ENCODE assay signal across 28 mouse cellular contexts in the genomic region with DNA sequence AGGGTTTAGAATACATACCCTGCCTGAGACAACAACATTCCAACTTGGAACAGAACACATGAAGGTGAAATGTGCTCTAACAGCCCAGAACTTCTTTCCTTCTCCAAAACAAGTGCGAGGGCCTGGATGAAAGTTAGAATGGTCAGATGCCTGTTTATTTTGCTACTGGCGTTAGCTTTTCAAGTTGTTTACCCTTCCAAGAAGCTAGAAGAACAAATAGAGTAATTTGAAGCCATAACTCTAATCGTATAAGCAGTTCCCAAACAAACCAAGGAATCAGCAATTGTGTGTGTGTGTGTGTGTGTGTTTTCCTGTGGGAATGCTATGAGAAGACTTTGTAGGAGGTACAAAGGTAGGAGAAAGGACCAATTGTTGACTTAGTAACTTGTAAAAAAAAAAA. TPM values are rescaled to one million over a fixed set of nuclear protein-coding genes. Genes with fewer than 3 reads are reported as not detected.
DNase-seq lines count a peak whose midpoint lies in the region; ATAC-seq and TF ChIP-seq lines count a peak whose summit lies in the region.
"Had no signal": no experiment of that assay in that cellular context is flagged by ENCODE, and none has a peak within 500 bp of the region (broad histone marks: within the 10 kb centered on the region; RNA-seq: fewer than 3 reads in every experiment).

No protein-coding gene starts in this region.

- H3K4me3 ChIP-seq in lung, embryonic 14.5 days (ENCODE audit: low read depth, low read length) = no peak overlapping the region
- H3K4me3 ChIP-seq in lung, adult 2 months (replicated peaks; ENCODE audit: extremely low read depth, low read depth, low read length) = no peak overlapping the region
- H3K4me3 ChIP-seq in lung, postnatal 0 days (ENCODE audit: low read depth, low read length) = no peak overlapping the region
- H3K4me3 ChIP-seq: embryonic facial prominence, embryonic 12.5 days; embryonic facial prominence, embryonic 15.5 days; gastrocnemius, adult 2 months; heart, embryonic 12.5 days; heart, embryonic 15.5 days; hindbrain, embryonic 10.5 days; hindbrain, embryonic 13.5 days had no signal

- H3K36me3 ChIP-seq in lung, embryonic 14.5 days (ENCODE audit: insufficient read depth) = no peaks in the 10 kb centered on the region
- no peaks in the 10 kb centered on the region for H3K36me3 ChIP-seq in lung, postnatal 0 days (ENCODE audit: insufficient read depth, low read length)
- H3K36me3 ChIP-seq: embryonic facial prominence, embryonic 12.5 days; embryonic facial prominence, embryonic 15.5 days; heart, embryonic 15.5 days; hindbrain, embryonic 10.5 days had no signal

- H3K9me3 ChIP-seq in lung, embryonic 14.5 days (ENCODE audit: low read depth, low read length) = no peaks in the 10 kb centered on the region
- no peaks in the 10 kb centered on the region for H3K9me3 ChIP-seq in lung, postnatal 0 days (ENCODE audit: low read length)
- H3K9me3 ChIP-seq: embryonic facial prominence, embryonic 12.5 days; embryonic facial prominence, embryonic 15.5 days; heart, embryonic 12.5 days; heart, embryonic 15.5 days; hindbrain, embryonic 10.5 days; hindbrain, embryonic 13.5 days had no signal

- no peak for ATAC-seq in lung, embryonic 14.5 days (ENCODE audit: insufficient read depth)
- peak; percentile 31 for ATAC-seq in lung, postnatal 0 days
- ATAC-seq: activated CD4-positive, CD25-positive, alpha-beta regulatory T cell, adult 4 months; forebrain, embryonic 14.5 days; forebrain, postnatal 0 days; hindbrain, embryonic 16.5 days had no signal

- no peak for TF ChIP-seq CTCF in lung, embryonic 14.5 days (IDR thresholded peaks at IDR 0.05; ENCODE audit: low read depth)
- no peak for TF ChIP-seq CTCF in lung, adult 2 months (IDR thresholded peaks at IDR 0.05; ENCODE audit: insufficient read depth, low read length)
- TF ChIP-seq CTCF in lung, postnatal 0 days (IDR thresholded peaks at IDR 0.05) = no peak

- H3K4me1 ChIP-seq in lung, embryonic 14.5 days (ENCODE audit: insufficient read depth) = no peaks in the 10 kb centered on the region; the same call in 1 of the 2 replicates
- peaks cover 12% of the 10 kb centered on the region for H3K4me1 ChIP-seq in lung, adult 2 months (ENCODE audit: control insufficient read depth, insufficient read depth, low read length)
- no peaks in the 10 kb centered on the region for H3K4me1 ChIP-seq in lung, postnatal 0 days (ENCODE audit: insufficient read depth, low read depth, low read length)

- peak overlapping the region; percentile 42; the same call in 1 of the 2 replicates for H3K27ac ChIP-seq in lung, embryonic 14.5 days (ENCODE audit: low read depth)
- H3K27ac ChIP-seq in lung, postnatal 0 days (ENCODE audit: low read length) = peak overlapping the region; percentile 73
- H3K27ac ChIP-seq: embryonic facial prominence, embryonic 12.5 days; embryonic facial prominence, embryonic 15.5 days; gastrocnemius, adult 2 months; heart, embryonic 15.5 days; hindbrain, embryonic 10.5 days; hindbrain, embryonic 13.5 days had no signal

- no peak for DNase-seq in lung, embryonic 14.5 days
- no peak for DNase-seq in lung, adult 2 months
- DNase-seq in lung, postnatal 0 days (ENCODE audit: low spot score) = peak; percentile 75
- no peak for DNase-seq in lung, postnatal 10 days
- DNase-seq in lung, postnatal 25 days (ENCODE audit: low spot score) = peak; percentile 53
- no peak for DNase-seq in natural killer cell, adult 2 months (ENCODE audit: low spot score in 2 of 2)
- no peak for DNase-seq in heart, adult 8-10 months (ENCODE audit: low spot score)
- DNase-seq: adrenal gland, postnatal 10 days; adrenal gland, postnatal 36 days; cerebellum, adult 11 months; cerebellum, adult 2 months; cerebellum, adult 9-11 months; cerebellum, postnatal 25 days; forebrain, postnatal 0 days; gastrocnemius, adult 2 months; gastrocnemius, postnatal 14 days; heart, adult 11 months; heart, postnatal 10 days; heart, postnatal 36 days had no signal

- TF ChIP-seq POLR2A in lung, adult 2 months (IDR thresholded peaks at IDR 0.05; ENCODE audit: borderline replicate concordance, extremely low read depth, low read depth, low read length) = no peak

- 50% methylated on average over 3 of the region's 3 CpGs for WGBS in lung, embryonic 14.5 days
- WGBS in lung, adult 2 months = 58% methylated on average over 3 of the region's 3 CpGs
- 41% methylated on average over 3 of the region's 3 CpGs for WGBS in lung, postnatal 0 days

- H3K4me2 ChIP-seq in lung, embryonic 14.5 days = no peak overlapping the region
- no peak overlapping the region for H3K4me2 ChIP-seq in lung, postnatal 0 days (replicated peaks; ENCODE audit: low read depth, low read length)
- H3K4me2 ChIP-seq: embryonic facial prominence, embryonic 12.5 days; embryonic facial prominence, embryonic 15.5 days; heart, embryonic 12.5 days; heart, embryonic 15.5 days; hindbrain, embryonic 13.5 days had no signal

- no peak overlapping the region for H3K9ac ChIP-seq in lung, embryonic 14.5 days
- no peak overlapping the region for H3K9ac ChIP-seq in lung, postnatal 0 days (replicated peaks; ENCODE audit: low read depth)
- H3K9ac ChIP-seq: embryonic facial prominence, embryonic 12.5 days; embryonic facial prominence, embryonic 15.5 days; forebrain, postnatal 0 days; heart, embryonic 12.5 days; heart, embryonic 15.5 days; hindbrain, embryonic 13.5 days had no signal

- H3K27me3 ChIP-seq in lung, embryonic 14.5 days (ENCODE audit: insufficient read depth, low read length) = no peaks in the 10 kb centered on the region
- no peaks in the 10 kb centered on the region for H3K27me3 ChIP-seq in lung, postnatal 0 days (replicated peaks; ENCODE audit: insufficient read depth, low read length)
- H3K27me3 ChIP-seq: embryonic facial prominence, embryonic 15.5 days had no signal

- 0 out of 2 replicates have a peak, but pooled peaks have one; percentile 29 for TF ChIP-seq EP300 in lung, postnatal 0 days (IDR thresholded peaks at IDR 0.05)

RNA-seq across cellular contexts. Expression of gene Fhdc1, which starts 4.7 kb away (rescaled TPM):
- polyA plus RNA-seq in lung, embryonic 14.5 days (2014; fragmentation: Nextera tagmentation; extraction: Ambion mirVana) = 15.6 and 16.6 TPM in 2 replicates
- polyA plus RNA-seq in lung, adult 2 months (2012; rRNA removed) = 10.3 and 13.3 TPM in 2 replicates
- 15.5 and 16.7 TPM in 2 replicates for polyA plus RNA-seq in lung, postnatal 0 days (2015; fragmentation: Nextera tagmentation; extraction: Ambion mirVana)
- 1 to 10 TPM in 1 of 4 experiments, under 1 TPM in 3; 0.23 to 1.2 (median 0.40) TPM for total RNA-seq in heart, adult 8-10 months (2022)

Comparison
In these comparisons a context has a peak if more than half of its experiments do, and no peak if none do; other contexts are left out.
1. DNase-seq: peak in lung, postnatal 0 days (single experiment) and lung, postnatal 25 days (single experiment); none in lung, embryonic 14.5 days (single experiment), lung, adult 2 months (single experiment), lung, postnatal 10 days (single experiment), natural killer cell, adult 2 months (0 of 2) and heart, adult 8-10 months (single experiment).